Mouse (Mus musculus) right cerebral cortex, adult 18-20 months (tissue): Measurements from ENCODE around the gene Eif2ak4.

Experiments used
- DNase-seq: peaks from one replicate; pipeline ENCODE4 v3.0.0; 2022; ENCODE audit warnings: mixed read lengths

Eif2ak4 gene

GRCm38 (mm10) chr2:118388341-118389335 is at the start of gene Eif2ak4:
TSS of gene Eif2ak4 (plus strand) at chr2:118388618.
- peak; percentile 100 for DNase-seq

DNA sequence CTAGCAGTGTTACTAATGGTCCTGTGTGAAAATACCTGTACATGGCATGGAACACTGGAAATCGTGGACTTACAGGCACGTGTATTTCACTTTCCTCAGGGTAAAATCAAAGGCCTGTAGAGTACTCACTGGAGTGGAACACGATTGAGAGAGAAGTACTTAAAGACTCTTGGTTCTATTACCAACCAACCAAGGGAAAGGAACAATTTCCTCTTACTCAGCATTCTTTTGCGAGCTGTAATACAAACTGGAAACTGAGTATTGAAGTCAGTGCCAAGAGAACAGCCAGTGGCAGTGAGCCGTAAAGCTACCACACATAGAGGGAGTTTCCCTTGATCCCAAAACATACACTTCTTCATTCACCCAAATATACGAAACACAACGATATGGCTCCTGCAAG is 47.1 kb upstream of the Eif2ak4 start:
- DNase-seq, result no peak

DNA sequence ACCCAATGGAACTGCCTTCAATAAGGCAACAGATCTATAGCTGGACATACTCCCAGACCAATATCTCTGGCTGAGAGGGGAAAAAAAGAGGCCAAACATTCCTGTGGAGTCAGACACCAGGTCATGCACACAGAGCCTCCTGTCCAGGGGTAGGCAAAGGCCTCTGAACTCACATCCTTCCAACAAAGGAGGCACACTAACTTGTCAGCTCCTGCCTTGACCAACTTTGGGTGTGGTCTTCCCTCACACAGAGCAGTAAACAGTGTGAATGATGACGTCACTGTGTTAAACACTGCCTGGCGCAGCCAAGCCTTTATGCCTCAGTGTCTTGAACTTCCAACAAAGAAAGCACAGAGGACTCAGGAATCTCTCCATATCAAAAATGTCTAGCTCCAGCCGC is 44.5 kb upstream of the Eif2ak4 start:
- no peak for DNase-seq

GRCm38 (mm10) chr2:118345535-118345934 is 42.9 kb upstream of the Eif2ak4 start:
- DNase-seq, result no peak

DNA sequence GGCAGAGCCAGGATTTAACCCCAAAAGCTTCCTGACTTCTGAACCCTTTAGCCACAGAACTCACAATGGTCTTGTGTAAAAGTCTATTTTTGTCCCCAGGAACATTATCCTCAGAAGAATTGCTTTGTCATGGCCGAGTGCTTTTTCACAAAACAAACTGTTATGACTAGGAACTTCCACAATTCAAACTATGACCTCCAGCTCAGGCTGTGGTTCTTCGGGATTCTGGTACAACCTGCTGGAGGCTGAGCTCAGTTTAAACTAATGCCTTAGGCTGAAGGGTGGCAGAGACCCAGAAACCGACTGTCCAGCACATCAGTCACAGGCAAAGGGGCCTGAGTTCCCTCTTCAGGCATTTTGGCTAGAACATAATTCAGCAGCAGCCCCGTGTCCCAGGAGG is 34.9 kb upstream of the Eif2ak4 start:
- no peak for DNase-seq

DNA sequence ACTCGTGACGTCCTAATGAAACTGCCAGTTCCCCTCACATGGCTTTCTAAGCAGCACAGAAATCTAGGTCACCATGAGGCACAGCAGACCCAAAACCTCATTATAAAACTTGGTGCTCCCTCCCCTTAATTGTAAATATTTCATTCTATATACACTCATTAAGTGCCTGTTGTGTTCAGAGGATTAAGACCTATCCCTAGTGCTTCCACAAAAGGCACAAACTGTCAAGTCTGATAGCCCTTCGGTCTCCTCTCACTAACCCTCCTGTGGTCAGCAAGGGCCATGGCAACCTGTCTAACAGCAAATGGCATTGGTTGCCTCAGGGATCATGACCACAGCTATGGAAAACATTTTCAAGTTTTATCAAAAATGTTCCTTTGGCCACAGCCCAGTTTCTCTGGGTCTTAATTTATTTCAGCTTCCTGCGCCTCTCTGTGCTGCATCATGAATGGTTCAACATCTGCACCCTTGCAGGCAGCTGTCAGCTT is 34.5 kb upstream of the Eif2ak4 start:
- DNase-seq, result no peak

GRCm38 (mm10) chr2:118355138-118355719 is 33.2 kb upstream of the Eif2ak4 start:
- no peak for DNase-seq

GRCm38 (mm10) chr2:118371841-118372240 is 16.6 kb upstream of the Eif2ak4 start:
- no peak for DNase-seq

DNA sequence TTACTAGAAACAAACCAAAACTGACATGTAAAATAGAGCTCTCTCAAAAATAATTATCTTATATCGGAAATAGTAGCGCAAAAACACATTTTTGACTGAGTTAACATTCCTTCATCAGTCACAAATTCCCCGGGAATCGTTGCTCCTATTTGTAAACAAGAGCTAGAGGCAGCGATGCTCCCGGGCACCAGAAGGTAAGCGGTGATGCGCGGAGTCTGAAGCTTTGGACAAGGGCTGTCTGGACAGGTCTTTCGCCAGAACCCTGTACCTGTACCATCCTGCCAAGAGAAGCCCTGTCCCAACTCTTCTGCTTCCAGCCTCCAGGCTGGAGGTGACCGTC is 15.9 kb upstream of the Eif2ak4 start:
- DNase-seq, result no peak

DNA sequence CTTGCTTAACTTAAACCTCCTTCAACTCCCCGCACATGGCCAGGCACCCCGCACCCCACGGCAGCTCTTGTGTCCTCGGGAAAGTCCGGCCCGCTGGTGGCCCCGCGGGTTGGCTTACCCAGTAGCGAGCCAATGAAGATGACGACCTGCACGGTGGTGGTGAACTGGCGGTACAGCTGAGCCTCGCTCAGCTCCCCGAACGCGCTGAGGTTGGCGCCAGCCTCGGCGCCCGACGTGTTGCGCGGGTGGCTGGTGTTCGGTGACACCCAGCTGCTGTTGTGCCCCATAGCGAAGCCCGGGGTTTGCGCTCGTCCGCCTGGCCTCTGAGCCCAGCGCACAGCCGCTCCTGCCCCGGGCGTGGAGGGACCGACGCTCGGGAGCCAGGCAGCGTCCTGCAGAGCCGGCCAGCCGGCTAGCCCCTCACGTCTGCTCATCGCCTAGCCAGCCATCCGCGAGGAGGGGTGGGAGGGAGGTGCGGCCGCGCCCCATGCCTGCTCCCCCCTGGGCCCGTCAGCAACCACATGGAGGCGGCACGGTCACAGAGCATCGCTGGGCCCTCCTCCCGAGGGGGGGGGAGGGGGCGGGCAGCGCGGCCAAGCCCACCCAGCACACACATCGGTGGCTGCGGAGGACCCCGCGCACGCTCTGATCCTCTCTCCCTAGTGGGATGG is 15.4 kb upstream of the Eif2ak4 start, which contains the start of gene Gpr176:
Gene Gpr176, minus strand, starts transcription at position 519 of the 671 bp plus-strand sequence.
- peak; percentile 37 for DNase-seq

DNA sequence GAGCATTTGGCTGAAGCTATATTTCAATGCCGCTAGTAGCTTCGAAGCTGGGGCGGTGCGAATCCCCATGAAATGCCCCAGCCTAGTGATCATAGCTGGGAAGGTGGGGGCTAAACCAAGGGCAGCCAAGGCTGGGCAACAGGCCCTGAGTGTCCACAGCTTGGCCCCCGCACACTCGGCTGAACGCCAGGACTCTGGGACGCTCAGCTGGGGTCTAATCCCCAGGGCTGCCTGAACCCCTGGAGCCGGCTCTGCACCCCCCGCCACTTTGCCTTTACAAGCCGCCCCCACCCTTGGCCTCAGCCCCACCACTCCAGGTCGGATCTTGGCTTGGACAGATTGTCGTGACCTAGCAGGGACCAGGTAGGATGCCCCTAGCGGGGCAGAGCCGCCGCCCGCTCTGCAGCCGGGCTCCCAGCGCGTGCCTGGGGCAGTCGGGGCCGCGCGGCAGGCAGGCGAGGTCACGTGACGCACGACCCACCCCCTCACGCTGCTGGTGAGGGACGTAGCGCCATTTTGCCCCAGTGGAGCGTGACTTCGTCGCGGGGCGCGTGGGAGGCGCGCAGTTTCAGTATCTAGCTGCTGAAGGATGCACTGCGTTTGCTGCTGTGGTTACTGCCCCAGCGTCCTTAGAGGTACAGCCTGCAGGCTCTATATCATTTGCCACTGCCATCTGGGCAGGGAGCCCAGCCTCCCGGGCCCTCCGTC is 14.7 kb upstream of the Eif2ak4 start:
- peak; percentile 93 for DNase-seq

DNA sequence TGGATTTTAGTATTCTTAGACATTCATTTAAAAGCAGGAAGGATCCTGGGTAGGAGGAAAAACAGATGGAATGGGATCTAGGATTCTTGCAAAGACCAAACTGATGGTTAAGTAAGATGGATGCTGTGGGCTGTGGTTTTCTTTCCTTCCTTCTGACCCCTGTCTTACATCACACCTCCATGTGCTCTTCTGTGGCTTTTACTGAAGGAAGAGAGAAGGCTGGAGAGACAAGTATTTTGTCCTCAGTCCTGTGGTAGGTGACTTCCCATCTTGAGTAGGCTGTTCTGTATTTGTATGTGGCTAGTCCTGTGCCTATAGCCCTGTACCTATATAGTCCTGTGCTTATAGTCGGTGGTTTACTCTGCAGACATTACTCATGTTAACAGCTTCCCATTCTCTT is 12.9 kb upstream of the Eif2ak4 start:
- no peak for DNase-seq

DNA sequence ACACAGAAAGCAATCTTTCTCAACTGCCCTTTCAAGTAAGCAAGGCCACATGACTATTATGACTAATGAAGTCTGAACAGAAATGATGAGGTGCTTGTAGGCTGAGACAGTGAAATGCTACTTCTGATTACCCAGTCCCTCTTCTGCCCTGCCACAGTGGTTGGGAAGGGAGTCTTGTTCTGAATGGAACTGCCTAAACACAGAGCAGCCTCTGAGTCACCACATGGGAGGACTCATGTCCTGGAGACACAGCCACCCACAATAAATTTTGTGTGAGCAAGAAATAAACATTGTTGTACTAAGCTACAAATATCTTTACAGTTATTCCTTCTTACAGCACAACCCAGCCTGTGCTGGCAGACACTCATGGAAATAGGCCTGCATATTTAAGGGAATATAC is 12.5 kb upstream of the Eif2ak4 start:
- DNase-seq, result peak; percentile 40

- DNase-seq, result no peak
Measured at GRCm38 (mm10) chr2:118379756-118380155, 8.7 kb upstream of the Eif2ak4 start.

DNA sequence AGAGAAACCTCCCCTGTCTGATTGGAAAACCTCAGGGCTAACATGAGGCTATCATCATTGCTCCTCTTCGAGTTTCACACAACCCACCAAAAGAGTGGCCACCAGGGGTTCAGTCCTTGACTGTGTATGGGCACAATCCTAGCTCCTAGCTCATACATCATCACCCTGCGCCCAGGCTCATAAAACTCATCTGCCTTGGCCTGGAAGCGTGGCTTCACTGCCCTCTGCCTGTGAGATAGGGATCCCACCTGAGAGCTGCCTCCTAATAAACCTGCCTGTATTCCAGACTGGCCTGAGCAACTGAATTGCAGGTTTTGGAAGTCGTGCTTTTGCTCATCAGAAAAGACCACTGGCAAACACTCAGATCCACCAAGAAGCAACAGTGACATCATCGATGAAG is 5.0 kb upstream of the Eif2ak4 start:
- DNase-seq, result no peak

DNA sequence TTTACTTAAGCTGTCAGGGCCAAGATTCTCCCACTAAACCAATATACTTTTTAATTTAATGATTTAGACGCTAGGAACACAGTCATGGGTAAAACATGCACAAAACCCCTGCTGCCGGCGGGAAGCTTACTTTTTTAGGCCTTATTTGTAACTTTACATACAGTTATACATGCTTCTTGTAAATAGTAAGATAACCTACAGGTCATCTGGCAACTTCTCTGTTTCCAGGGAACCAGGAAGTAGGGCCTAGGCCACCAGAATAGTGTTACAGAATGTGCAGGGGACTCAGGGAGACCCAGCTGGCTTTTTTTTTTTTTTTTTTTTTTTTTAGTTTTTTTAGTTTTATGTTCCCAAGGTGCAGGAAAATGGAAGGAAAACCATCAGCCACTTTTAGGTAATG is 1.2 kb downstream of the Eif2ak4 start:
- DNase-seq, result no peak

GRCm38 (mm10) chr2:118390072-118390471 is 1.7 kb downstream of the Eif2ak4 start:
- no peak for DNase-seq

- no peak for DNase-seq
Measured at GRCm38 (mm10) chr2:118391201-118391600, 2.8 kb downstream of the Eif2ak4 start.

DNA sequence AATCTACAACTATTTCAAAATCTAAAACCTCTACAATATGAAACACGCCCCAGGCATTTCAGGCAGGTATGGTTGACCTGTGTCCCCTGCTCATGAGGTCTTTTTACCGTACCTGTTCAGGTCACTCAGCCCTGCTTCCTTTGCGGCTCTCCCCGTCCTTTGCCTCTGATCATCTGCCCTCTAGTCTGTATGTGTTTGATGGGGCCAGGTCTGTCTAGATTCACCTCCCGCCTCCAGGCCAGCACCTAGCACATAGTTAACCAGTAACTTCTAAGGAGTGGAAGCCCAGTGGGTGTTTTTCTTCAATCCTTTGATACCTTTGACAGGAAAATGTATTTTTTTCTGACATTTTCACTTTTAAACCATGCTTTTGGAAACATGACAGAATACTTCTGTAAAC is 11.3 kb downstream of the Eif2ak4 start:
- no peak for DNase-seq

GRCm38 (mm10) chr2:118401834-118402727 is 13.7 kb downstream of the Eif2ak4 start:
- DNase-seq, result no peak

DNA sequence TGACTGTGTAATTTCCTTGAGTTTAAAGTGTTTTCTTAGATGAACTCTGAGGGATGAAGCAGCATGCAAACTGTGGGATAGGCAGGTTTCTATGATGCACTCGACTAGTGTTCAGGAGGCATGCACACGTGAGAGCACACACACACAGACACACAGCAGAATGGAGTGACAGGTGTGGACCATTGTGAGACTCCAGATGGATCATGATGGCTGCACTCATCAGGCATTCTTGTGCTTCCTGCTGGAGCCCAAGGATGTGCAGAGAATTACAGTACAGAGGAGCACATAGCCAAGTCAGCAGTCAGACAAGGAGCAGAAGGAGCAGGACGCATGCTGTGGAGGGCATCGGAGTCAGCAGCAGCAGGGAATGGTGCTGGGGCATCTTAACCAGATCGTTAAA is 15.9 kb downstream of the Eif2ak4 start:
- no peak for DNase-seq

DNA sequence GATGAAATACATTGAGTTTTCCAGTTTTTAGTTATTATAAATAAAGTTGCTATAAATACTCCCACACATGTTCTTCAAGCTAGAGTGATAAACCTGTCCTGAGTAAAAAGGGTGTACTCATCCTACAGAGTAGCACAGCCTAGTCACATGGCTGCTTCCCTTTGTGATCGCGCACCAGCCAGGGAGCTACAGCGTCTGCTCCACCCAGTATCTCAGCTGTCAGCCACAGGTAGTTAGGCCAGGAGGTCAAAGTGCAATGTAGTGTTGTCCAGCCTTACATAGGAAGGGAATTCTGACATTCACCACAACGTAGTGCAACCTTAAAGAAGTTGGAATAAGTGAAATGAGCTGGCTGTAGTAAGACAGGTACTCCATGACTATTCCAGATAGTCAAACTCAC is 17.1 kb downstream of the Eif2ak4 start:
- no peak for DNase-seq
